Mouse (Mus musculus): Measurements from ENCODE around the gene Nr1d1. TPM values are rescaled to one million over a fixed set of nuclear protein-coding genes. Genes with fewer than 3 reads are reported as not detected.

Nr1d1 gene
- 0.69 and 1.2 TPM in 2 replicates for polyA plus RNA-seq (2014; fragmentation: Nextera tagmentation; extraction: Ambion mirVana)

DNA sequence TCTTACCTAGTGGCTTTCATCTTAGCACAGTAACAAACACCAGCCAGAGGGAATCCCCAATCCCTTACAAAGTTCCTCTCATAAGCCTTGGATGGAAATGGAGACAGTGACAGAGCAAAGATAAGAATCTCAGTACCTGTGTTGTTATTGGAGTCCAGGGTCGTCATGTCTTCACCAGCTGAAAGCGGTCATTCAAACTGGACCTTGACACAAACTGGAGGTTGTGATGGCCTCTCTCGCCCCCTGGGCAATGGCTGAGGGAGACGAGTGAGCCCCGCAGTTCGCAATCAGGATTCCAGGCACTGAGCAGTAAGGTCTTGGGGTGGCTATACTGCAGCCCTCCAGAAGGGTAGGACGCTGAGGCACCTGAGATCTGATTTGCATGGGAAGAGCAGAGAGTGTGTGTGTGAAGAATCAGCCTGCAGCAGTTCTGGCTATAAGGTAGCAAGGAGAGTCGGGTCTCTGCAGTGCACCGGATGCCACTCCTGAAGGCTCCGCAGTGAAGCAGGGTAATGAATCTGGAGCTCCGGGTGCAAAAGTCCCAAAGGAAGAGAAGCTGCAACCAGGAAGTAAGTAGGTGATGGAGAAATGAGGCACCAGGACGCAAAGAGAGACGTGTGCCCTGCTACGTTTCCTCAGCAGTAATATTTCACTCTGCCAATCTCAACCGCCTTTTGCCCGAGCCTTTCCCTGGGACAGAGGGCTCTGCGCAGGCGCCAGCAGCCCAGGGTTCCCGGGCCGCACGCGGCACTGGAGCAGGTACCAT is at the start of gene Nr1d1:
Nr1d1 (minus strand) TSS at position 752 of the 766 bp plus-strand sequence.
- ATAC-seq (replicated peaks; ENCODE audit: insufficient number of reproducible peaks, low FRiP score, low TSS enrichment, low read depth), result no peak
- DNase-seq (ENCODE audit: low spot score), result no peak
- no peaks in the 10 kb centered on the region for H3K27me3 ChIP-seq (ENCODE audit: control insufficient read depth, insufficient read depth, low read length)
- peaks cover 10% of the 10 kb centered on the region for H3K4me1 ChIP-seq (ENCODE audit: control insufficient read depth, insufficient read depth, low read length)
- no peaks in the 10 kb centered on the region for H3K36me3 ChIP-seq (replicated peaks; ENCODE audit: control insufficient read depth, insufficient read depth, low read depth, low read length)
- H3K9me3 ChIP-seq (replicated peaks; ENCODE audit: control insufficient read depth, low read length), result no peaks in the 10 kb centered on the region
- H3K4me3 ChIP-seq (ENCODE audit: low read depth, low read length), result peak within 1 kb of the TSS; percentile 32
- peak within 1 kb of the TSS; percentile 64 for H3K4me2 ChIP-seq (ENCODE audit: low read depth, low read length)
- H3K27ac ChIP-seq (replicated peaks; ENCODE audit: low read depth, low read length), result peak within 1 kb of the TSS; percentile 84
- H3K9ac ChIP-seq (replicated peaks; ENCODE audit: low read length), result peak within 1 kb of the TSS; percentile 41
- whole genome bisulfite sequencing, result under 1% methylated on average over 22 of the region's 22 CpGs

DNA sequence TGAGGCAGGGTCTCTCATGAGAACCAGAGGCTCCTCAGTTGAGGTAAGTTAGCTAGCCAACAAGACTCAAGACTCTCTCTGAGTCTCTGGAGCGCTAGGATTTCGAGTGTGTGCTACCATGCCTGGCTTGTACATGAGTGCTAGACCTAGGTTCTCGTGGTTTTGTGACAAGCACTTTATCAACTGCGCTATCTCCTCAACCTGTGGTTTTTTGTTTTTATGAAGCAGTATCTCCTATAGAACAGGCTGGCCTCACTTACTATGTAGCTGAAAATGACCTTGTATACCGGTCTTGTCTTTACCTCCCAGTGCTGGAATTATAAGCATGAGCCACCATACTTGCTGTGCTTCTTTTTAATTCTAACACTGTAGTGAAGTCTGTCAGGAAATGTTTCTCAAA is 45.8 kb upstream of the Nr1d1 start:
- ATAC-seq (replicated peaks; ENCODE audit: insufficient number of reproducible peaks, low FRiP score, low TSS enrichment, low read depth), result no peak
- 91% methylated on average over 5 of the region's 5 CpGs for WGBS
- peaks cover 27% of the 10 kb centered on the region for H3K36me3 ChIP-seq (replicated peaks; ENCODE audit: control insufficient read depth, insufficient read depth, low read depth, low read length)

DNA sequence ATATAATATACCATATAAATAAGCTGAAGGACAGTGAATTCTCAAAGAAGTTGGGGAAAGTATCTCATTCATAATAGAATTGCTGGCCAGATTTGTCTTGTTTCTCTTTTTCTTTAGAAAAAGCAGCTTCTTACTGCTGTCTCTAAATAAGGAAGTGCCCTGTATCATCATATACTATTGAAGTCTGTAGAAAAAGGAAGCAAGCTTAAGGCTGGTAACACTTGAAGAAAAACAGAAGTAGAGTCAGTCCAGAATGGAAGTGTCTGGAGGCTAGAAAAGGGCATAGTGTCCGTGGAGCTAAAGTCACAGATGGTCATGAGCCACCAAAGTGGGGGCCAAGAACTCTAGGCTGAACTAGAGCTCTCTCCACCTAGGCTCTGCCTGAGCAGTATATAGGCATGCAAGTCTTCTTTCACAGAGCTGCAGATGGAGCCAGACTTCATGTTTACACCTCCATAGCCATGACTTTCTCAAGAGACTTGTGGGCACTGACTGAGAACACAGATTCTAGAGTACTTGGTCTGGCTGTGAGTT is 41.6 kb upstream of the Nr1d1 start:
- DNase-seq (ENCODE audit: low spot score), result no peak
- Histone ChIP-seq H3K9me3 (replicated peaks; ENCODE audit: control insufficient read depth, low read length) (no peaks in the 10 kb centered on the region), H3K4me2 (ENCODE audit: low read depth, low read length) (no peak overlapping the region), H3K4me1 (ENCODE audit: control insufficient read depth, insufficient read depth, low read length) (no peaks in the 10 kb centered on the region), H3K9ac (replicated peaks; ENCODE audit: low read length) (no peak overlapping the region), H3K27ac (replicated peaks; ENCODE audit: low read depth, low read length) (no peak overlapping the region), H3K36me3 (replicated peaks; ENCODE audit: control insufficient read depth, insufficient read depth, low read depth, low read length) (peaks cover 19% of the 10 kb centered on the region), H3K4me3 (ENCODE audit: low read depth, low read length) (no peak overlapping the region), H3K27me3 (ENCODE audit: control insufficient read depth, insufficient read depth, low read length) (no peaks in the 10 kb centered on the region)
- 90% methylated on average over 1 of the region's 1 CpGs for WGBS
- no peak for ATAC-seq (replicated peaks; ENCODE audit: insufficient number of reproducible peaks, low FRiP score, low TSS enrichment, low read depth)

More for the DNA sequence above, 45.8 kb upstream of the Nr1d1 start:
- Histone ChIP-seq H3K4me3 (ENCODE audit: low read depth, low read length) (no peak overlapping the region), H3K4me1 (ENCODE audit: control insufficient read depth, insufficient read depth, low read length) (no peaks in the 10 kb centered on the region), H3K4me2 (ENCODE audit: low read depth, low read length) (no peak overlapping the region), H3K27ac (replicated peaks; ENCODE audit: low read depth, low read length) (no peak overlapping the region), H3K27me3 (ENCODE audit: control insufficient read depth, insufficient read depth, low read length) (no peaks in the 10 kb centered on the region), H3K9ac (replicated peaks; ENCODE audit: low read length) (no peak overlapping the region), H3K9me3 (replicated peaks; ENCODE audit: control insufficient read depth, low read length) (no peaks in the 10 kb centered on the region)
- DNase-seq (ENCODE audit: low spot score), result no peak

DNA sequence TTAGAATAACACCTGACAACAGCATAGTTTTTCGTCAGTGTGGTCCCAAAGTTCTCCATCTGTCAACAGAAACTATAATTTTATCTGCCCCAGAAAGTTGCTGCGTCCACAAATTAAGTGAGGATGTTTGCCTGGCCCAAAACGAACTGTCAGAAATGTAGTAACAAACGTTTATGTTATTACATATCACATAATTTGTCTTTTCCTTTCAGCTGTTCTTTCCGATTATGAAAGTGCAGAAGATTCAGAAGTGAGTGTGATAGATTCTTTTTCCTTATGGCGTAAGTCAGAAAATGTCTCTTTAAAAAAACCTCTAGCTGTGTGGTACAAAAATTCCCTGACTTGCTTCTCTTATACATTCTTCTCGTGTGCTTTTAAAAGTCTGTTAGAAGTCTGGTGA is 35.6 kb upstream of the Nr1d1 start:
- Histone ChIP-seq H3K27ac (replicated peaks; ENCODE audit: low read depth, low read length) (no peak overlapping the region), H3K4me1 (ENCODE audit: control insufficient read depth, insufficient read depth, low read length) (no peaks in the 10 kb centered on the region), H3K4me2 (ENCODE audit: low read depth, low read length) (peak overlapping the region; percentile 78), H3K9me3 (replicated peaks; ENCODE audit: control insufficient read depth, low read length) (no peaks in the 10 kb centered on the region), H3K27me3 (ENCODE audit: control insufficient read depth, insufficient read depth, low read length) (no peaks in the 10 kb centered on the region), H3K9ac (replicated peaks; ENCODE audit: low read length) (peak overlapping the region; percentile 95), H3K4me3 (ENCODE audit: low read depth, low read length) (peak overlapping the region; percentile 92), H3K36me3 (replicated peaks; ENCODE audit: control insufficient read depth, insufficient read depth, low read depth, low read length) (no peaks in the 10 kb centered on the region; the same call in 1 of the 2 replicates)
- ATAC-seq (replicated peaks; ENCODE audit: insufficient number of reproducible peaks, low FRiP score, low TSS enrichment, low read depth) (no peak), DNase-seq (ENCODE audit: low spot score) (no peak)
- 71% methylated on average over 7 of the region's 7 CpGs for WGBS

GRCm38 (mm10) chr11:98809457-98810290 is 34.5 kb upstream of the Nr1d1 start:
- Histone ChIP-seq H3K4me2 (ENCODE audit: low read depth, low read length) (peak overlapping the region; percentile 78), H3K4me3 (ENCODE audit: low read depth, low read length) (peak overlapping the region; percentile 92), H3K9ac (replicated peaks; ENCODE audit: low read length) (peak overlapping the region; percentile 95), H3K4me1 (ENCODE audit: control insufficient read depth, insufficient read depth, low read length) (no peaks in the 10 kb centered on the region), H3K36me3 (replicated peaks; ENCODE audit: control insufficient read depth, insufficient read depth, low read depth, low read length) (peaks cover 4% of the 10 kb centered on the region; the same call in 1 of the 2 replicates), H3K27ac (replicated peaks; ENCODE audit: low read depth, low read length) (peak overlapping the region; percentile 97), H3K27me3 (ENCODE audit: control insufficient read depth, insufficient read depth, low read length) (no peaks in the 10 kb centered on the region), H3K9me3 (replicated peaks; ENCODE audit: control insufficient read depth, low read length) (no peaks in the 10 kb centered on the region)
- peak; percentile 98 for ATAC-seq (replicated peaks; ENCODE audit: insufficient number of reproducible peaks, low FRiP score, low TSS enrichment, low read depth)
- peak; percentile 99 for DNase-seq (ENCODE audit: low spot score)
- WGBS, result under 1% methylated on average over 78 of the region's 84 CpGs

GRCm38 (mm10) chr11:98808417-98808816 is 33.3 kb upstream of the Nr1d1 start:
- ATAC-seq (replicated peaks; ENCODE audit: insufficient number of reproducible peaks, low FRiP score, low TSS enrichment, low read depth) (no peak), DNase-seq (ENCODE audit: low spot score) (no peak)
- Histone ChIP-seq H3K27me3 (ENCODE audit: control insufficient read depth, insufficient read depth, low read length) (no peaks in the 10 kb centered on the region), H3K9me3 (replicated peaks; ENCODE audit: control insufficient read depth, low read length) (no peaks in the 10 kb centered on the region), H3K4me1 (ENCODE audit: control insufficient read depth, insufficient read depth, low read length) (no peaks in the 10 kb centered on the region), H3K27ac (replicated peaks; ENCODE audit: low read depth, low read length) (no peak overlapping the region), H3K9ac (replicated peaks; ENCODE audit: low read length) (no peak overlapping the region), H3K36me3 (replicated peaks; ENCODE audit: control insufficient read depth, insufficient read depth, low read depth, low read length) (peaks cover 4% of the 10 kb centered on the region), H3K4me2 (ENCODE audit: low read depth, low read length) (no peak overlapping the region), H3K4me3 (ENCODE audit: low read depth, low read length) (no peak overlapping the region)
- 80% methylated on average over 2 of the region's 2 CpGs for WGBS

DNA sequence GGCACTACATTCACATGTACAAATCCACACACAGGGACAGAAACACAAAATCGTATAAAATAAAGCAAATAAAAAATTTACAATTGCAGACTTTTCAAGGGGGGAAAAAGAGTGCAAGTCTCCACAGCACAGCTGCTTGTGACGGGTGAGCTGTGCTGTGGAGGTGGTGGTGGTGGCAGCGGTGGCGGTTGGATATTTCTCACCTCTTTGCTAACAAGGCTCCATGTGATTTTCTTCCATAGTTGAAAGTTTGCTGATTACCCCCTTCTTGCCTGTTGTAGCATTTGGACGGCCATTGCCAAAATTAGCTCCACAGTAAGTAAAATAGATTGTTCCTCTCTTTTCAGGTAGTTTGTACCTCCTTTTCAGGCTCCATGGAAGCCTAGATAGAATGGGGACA is 29.5 kb upstream of the Nr1d1 start, which contains the start of gene Casc3:
Casc3 (plus strand) TSS at position 301 of the 400 bp plus-strand sequence.
- H3K9me3 ChIP-seq (replicated peaks; ENCODE audit: control insufficient read depth, low read length), result no peaks in the 10 kb centered on the region
- H3K27ac ChIP-seq (replicated peaks; ENCODE audit: low read depth, low read length), result no peak within 1 kb of the TSS
- DNase-seq (ENCODE audit: low spot score) (no peak), ATAC-seq (replicated peaks; ENCODE audit: insufficient number of reproducible peaks, low FRiP score, low TSS enrichment, low read depth) (no peak)
- peaks cover 7% of the 10 kb centered on the region for H3K36me3 ChIP-seq (replicated peaks; ENCODE audit: control insufficient read depth, insufficient read depth, low read depth, low read length)
- WGBS, result 93% methylated on average over 5 of the region's 5 CpGs
- H3K27me3 ChIP-seq (ENCODE audit: control insufficient read depth, insufficient read depth, low read length), result no peaks in the 10 kb centered on the region
- no peak within 1 kb of the TSS for H3K4me3 ChIP-seq (ENCODE audit: low read depth, low read length)
- H3K4me2 ChIP-seq (ENCODE audit: low read depth, low read length), result no peak within 1 kb of the TSS
- no peaks in the 10 kb centered on the region for H3K4me1 ChIP-seq (ENCODE audit: control insufficient read depth, insufficient read depth, low read length)
- H3K9ac ChIP-seq (replicated peaks; ENCODE audit: low read length), result no peak within 1 kb of the TSS

Measured in embryonic facial prominence, embryonic 11.5 days (tissue).